Mouse (Mus musculus) E14TG2a.4 (cell line): Measurements from ENCODE around the gene Abcg1.

Experiments used
- CTCF ChIP-seq: conservative IDR thresholded peaks from 2 replicates; pipeline ENCODE4 v1.5.1; 2014; ENCODE audit warnings: low read length
- NANOG ChIP-seq: IDR thresholded peaks from 2 replicates; pipeline ENCODE4 v1.6.1; 2014; ENCODE audit warnings: borderline replicate concordance, low read length, mixed read lengths
- POU5F1 ChIP-seq: IDR thresholded peaks from 2 replicates; pipeline ENCODE4 v1.6.1; 2014; ENCODE audit warnings: low read length, borderline replicate concordance

DNA sequence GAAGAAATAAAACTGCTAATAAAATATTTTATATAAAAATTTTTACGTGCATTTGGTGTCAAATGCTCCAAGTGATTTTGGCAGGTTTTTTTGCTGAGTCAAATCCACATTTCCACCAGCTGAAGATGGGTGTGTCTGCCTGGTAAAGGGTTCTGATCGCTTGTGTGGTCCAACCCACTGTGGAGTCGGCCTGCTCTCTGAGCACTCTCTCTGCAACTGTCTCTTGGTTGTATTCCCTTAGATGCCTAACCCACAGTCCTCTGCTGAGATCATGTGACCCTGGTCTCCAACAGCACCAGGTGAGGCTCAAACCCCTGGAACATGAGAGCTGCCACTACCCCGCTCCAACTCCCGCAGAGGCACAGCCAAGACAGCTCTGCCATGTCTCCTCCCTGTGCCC is 60.5 kb downstream of the Abcg1 start:
- TF ChIP-seq CTCF (no peak), NANOG (no peak), POU5F1 (no peak)
